Comparison of ENCODE assay signal across 8 mouse cellular contexts in the genomic region with DNA sequence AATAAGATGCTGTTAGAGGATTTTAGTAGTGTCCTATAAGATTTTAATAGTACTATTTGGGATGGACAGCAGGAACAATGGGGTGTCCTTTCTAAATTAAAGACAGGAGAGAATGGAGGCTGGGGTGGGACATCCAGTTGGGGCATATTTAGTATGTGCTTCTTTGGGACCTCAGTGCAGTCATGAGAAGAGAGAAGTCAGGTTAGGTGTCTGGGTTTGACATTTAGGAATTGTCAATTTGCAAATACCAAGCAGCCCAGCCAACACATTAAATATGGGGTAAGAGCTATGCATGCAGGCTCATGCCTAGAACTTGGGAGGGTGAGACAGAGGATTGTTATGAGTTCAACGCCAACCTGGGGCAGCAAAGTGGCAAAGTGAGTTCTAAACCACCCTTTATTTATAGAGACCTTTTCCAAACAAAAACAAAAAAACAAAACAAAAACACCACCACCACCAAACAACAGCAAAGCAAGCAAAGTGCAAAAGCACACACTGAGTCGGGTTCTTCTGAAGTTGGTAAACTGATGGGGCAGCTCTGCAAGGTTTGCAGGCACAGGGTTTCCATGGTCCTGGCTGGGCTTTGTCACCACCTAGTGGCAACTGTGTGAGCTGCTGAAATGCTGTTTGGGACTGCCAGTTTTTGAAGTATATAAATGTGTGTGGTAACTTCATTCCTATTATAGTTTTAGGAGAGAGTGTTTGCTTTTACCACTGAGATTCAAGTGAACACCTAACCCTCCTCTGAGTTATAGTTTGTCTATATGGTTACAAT. TPM values are rescaled to one million over a fixed set of nuclear protein-coding genes. Genes with fewer than 3 reads are reported as not detected.
DNase-seq lines count a peak whose midpoint lies in the region; ATAC-seq and TF ChIP-seq lines count a peak whose summit lies in the region.

No protein-coding gene starts in this region.

- peak; percentile 51 to 72 for DNase-seq in CD8-positive naive resting alpha-beta T cell, adult 2 months (ENCODE audit: low read depth in 2 of 2, low spot score in 2 of 2)
- peak; percentile 69 to 91 for DNase-seq in adrenal gland, adult (ENCODE audit: inconsistent age in 2 of 2, low spot score in 1 of 2)
- DNase-seq in embryo, embryonic 10.5 days (ENCODE audit: low spot score), result peak; percentile 82
- peak; percentile 27 to 65 for DNase-seq in gastrocnemius, postnatal 4 days (ENCODE audit: low spot score in 2 of 2)
- peak; percentile 84 for DNase-seq in kidney, postnatal 10 days
- DNase-seq in lung, embryonic 14.5 days, result peak; percentile 90
- DNase-seq in retina, postnatal 7 days (ENCODE audit: low read depth, low spot score), result peak; percentile 56
- DNase-seq in urinary bladder, postnatal 14 days (ENCODE audit: low spot score), result peak; percentile 69

- no peaks in the 10 kb centered on the region for H3K27me3 ChIP-seq in lung, embryonic 14.5 days (ENCODE audit: insufficient read depth, low read length)

- no peak overlapping the region for H3K4me3 ChIP-seq in lung, embryonic 14.5 days (ENCODE audit: low read depth, low read length)

- H3K27ac ChIP-seq in lung, embryonic 14.5 days (ENCODE audit: low read depth), result no peak overlapping the region

- no peak overlapping the region for H3K4me2 ChIP-seq in lung, embryonic 14.5 days

- ATAC-seq in lung, embryonic 14.5 days (ENCODE audit: insufficient read depth), result no peak; the same call in 1 of the 2 replicates

- no peaks in the 10 kb centered on the region for H3K9me3 ChIP-seq in lung, embryonic 14.5 days (ENCODE audit: low read depth, low read length)

- TF ChIP-seq CTCF in lung, embryonic 14.5 days (IDR thresholded peaks at IDR 0.05; ENCODE audit: low read depth), result peak; percentile 94

- H3K9ac ChIP-seq in lung, embryonic 14.5 days, result no peak overlapping the region

- H3K4me1 ChIP-seq in lung, embryonic 14.5 days (ENCODE audit: insufficient read depth), result peaks cover 5% of the 10 kb centered on the region; the same call in 1 of the 2 replicates

- 44% methylated on average over 2 of the region's 2 CpGs for WGBS in lung, embryonic 14.5 days

- H3K36me3 ChIP-seq in lung, embryonic 14.5 days (ENCODE audit: insufficient read depth), result peaks cover 31% of the 10 kb centered on the region

RNA-seq across cellular contexts. Expression of a gene that starts 55.5 kb away (rescaled TPM):
- total RNA-seq in gastrocnemius, postnatal 4 days (2021), result 10 to 100 TPM; 56.4 to 66.9 TPM
- polyA plus RNA-seq in lung, embryonic 14.5 days (2014; fragmentation: Nextera tagmentation; extraction: Ambion mirVana), result 17.4 and 20.7 TPM in 2 replicates
